Mouse (Mus musculus) kidney, postnatal 25 days (tissue): ENCODE results near the gene Adamts8.

Source experiments
- DNase-seq, 2 experiments: peaks; one replicate each; pipeline ENCODE4 v3.0.0; 2021; ENCODE audit warnings: mixed read lengths in 2 of 2

Adamts8 gene

DNA sequence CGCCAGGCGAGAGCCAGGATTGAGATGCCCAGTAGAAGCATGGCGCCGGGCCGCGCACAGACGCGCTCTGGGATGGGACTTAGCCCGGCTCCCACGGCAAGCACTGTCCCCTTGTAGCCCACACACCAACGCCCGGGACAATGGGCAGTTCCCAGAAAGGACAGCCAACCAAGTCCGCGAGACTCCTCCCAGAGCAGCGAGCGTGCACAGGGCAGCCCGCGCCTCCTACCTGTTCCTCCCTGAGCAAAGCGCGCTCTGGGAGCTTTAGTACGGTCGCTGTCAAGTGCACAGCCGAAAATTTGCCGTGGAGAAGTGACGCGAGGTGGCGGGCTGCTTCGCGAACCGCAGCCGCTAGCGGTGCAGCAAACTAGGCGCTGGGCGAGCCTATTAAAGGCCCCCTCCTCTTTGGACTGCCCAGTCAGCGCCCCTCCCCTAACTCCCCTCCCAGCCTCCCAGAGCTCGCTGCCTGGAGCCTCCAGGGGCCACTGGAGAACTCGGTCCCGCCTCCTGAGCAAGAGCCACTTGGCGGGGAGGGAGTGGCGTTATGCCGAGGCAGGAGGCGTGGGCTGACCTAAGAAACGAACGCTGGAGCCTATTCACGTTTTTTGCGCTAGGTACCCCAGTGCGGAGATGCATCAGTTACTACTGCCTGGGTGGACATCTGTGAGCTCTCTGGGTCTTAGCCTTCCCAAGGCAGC lies 20.0 kb upstream of the Adamts8 start, which contains the start of gene Adamts15:
Gene Adamts15, minus strand, starts transcription at position 256 of the 698 bp plus-strand sequence.
- DNase-seq: peak; percentile 79 to 91

DNA sequence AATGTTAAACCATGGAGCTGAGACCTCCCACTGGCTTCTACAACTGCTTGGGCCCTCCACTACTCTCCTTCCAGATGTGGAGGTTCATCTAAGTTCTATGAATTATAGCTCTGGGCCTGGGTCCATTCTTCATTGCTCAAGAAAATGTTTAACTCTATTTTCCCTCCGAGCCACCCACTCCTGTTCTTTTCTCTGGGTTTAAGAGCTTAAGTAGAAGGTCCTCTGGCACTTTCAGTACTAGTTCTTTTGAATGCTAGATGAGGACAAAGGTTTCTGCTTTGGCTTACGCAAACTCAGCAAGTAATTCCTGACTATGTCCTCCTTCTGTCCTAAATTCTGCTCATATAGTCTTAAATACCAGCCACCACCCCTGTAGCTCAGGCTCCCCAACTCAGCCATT lies 13.6 kb upstream of the Adamts8 start:
- DNase-seq: no peak

DNA sequence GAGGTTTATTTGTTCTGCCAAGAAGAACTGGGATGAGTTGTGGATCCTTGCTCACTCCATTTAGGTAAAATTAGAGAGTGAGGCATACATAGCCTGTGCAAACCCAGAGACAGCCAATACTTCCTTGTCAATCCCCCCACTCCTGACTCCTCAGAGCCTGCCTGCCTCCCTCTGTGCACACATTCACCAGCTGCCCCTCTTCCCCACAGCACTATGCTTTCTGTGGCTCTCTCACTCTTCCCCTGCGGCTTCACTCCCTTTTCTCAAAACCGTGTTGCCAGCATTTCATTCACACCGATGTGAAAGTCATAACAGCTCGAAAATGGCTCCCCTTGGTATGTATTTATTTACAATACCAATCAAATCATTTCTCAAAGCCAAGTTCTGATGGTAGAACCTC lies 10.0 kb upstream of the Adamts8 start:
- DNase-seq: no peak

DNA sequence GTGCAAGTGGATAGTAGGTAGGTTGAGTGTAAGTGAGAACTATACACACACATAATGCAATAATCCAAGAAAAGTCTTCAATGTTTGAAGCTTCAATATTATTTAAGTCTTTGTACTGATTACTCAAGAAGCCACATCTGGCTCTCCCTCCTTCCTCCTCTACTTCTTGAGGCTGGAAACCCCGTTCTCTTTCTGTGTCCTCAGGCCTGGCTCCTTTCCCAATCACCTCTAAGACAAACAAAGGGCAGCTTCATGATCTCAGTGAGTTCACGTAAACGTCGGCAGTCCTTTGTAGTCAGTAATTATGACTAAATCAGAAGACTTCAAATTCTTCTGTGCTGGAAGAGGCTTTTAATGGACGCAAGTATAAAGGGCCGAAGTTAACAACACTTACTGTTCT lies 7.5 kb upstream of the Adamts8 start:
- no peak for DNase-seq

DNA sequence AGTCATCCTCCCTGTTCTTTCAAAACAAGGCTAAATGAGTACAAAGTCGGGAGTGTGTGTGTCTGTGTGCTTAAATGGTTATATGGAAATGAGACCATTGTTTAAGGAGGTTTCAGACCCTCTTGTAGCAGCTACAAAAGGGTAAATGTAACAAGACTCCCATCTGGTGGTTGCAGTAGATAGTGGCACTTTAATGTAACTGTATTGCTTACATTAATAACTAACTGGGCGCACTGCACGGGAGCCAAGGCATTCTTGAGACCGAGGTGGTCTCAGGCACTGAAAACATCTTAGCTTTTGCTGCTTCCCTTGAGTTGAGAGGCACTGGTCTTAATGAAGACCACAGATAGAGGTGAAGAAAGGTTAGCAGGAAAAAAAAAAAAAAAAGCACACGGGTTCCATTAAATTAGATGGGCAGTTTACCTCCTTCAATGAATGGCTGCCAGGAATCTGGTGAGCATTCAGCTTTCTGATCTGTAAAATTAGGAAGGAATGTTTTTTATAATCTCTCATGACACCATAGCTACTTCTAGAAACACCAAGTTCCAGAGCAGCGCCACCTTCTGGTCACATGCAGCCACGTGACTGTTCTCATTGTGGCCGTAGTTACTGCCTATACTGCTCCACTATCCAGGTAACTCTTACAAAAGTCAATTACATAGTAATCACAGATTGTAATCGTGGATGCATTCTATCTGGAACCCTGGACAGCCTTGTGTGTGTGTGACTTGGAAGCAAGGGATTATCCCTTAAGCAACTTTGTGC lies 5.5 kb upstream of the Adamts8 start:
- DNase-seq: peak; percentile 67 to 81

DNA sequence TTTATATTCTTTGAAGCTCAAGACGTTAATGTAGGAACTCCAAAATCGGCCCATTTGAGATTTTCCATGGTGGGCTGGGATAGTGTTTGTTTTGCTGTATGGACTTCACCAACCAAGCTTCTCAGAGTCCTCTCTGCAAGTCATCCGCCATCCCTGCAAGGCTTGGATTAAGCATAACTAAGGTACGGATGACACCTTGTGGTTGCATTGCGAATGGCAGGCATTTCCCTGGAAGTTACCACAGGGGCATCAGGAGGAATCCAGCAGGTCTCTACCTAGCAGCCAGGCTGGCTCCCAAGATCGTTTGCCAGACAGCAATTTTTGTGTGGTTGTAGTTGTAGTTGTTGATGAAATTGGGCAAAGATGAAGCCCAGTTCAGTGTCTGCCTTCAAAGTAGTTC lies 2.0 kb upstream of the Adamts8 start:
- peak; percentile 84 to 95 for DNase-seq

DNA sequence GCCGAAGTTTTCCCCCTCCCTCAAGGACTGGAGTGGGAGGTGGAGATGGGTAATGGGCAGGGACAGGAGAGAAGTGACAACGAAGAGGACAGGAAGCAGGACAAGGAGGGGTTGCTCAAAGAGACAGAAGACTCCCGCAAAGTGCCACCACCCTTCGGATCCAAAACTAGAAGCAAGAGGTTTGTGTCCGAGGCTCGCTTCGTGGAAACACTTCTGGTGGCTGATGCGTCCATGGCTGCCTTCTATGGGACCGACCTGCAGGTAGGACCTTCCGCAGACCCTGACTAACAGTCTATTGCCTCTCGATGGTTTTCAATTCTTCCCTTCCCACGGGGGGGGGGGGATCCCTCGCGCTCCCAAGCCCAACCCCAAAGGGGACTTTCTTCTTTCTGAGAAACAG lies 979 bp downstream of the Adamts8 start:
- DNase-seq: no peak

DNA sequence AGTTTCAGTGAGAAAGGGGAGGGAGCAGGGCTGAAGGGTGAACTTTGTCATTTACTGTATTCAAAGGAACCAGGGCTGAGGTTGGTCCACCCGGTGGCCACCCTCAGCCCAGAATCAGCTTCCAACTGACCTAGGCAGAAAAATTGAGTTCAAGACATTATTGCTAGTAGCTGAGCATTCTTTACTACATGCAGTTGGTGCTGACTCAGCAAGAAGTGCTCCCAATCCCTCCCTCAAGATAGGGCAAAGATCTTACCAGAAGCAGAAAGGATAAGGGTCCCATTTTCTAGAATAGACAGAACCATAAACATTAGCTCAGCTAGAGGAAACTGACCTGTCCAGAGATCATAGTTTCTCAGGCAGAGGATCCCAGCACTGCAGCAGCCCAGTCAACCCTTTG lies 1.9 kb downstream of the Adamts8 start:
- DNase-seq: no peak

DNA sequence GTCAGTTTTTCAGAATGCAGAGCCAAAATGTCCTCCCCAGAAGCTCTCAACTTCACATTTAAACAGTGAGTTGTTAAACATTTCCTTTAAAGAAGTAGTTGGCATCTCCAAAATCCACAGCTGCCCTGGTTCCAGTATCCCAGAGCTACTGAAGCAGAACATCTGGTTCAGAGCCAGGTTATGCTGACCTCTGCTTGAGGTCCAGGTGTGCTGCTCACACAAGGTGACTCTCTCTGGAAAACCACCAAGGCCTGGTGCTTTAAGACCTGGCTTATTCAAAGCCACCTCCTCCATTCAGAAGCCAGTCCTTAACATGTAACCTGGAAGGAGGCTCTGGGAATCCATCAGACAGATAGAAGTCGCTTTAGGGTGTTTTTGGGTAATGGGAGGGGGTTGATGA lies 2.9 kb downstream of the Adamts8 start:
- DNase-seq: peak; percentile 50 to 66

DNA sequence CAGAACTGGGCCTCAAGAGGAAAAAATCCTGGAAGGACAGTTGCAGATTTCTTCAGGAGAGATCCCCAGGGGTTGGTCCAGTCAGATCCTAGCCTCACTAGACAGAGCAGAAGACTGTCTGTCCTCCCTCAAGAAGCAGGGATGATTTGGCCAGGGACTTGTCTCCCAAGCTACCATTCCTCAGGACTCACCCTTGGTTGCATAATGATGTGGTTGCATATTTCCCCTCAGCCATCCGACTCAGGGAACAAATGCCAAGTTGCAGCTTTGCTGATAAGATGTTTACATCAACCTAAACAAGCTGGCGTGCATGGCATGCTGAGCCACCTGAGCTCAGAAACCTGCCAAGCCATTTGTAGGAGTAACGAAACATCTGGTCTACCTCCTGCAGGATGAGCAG lies 7.1 kb downstream of the Adamts8 start:
- DNase-seq: no peak

DNA sequence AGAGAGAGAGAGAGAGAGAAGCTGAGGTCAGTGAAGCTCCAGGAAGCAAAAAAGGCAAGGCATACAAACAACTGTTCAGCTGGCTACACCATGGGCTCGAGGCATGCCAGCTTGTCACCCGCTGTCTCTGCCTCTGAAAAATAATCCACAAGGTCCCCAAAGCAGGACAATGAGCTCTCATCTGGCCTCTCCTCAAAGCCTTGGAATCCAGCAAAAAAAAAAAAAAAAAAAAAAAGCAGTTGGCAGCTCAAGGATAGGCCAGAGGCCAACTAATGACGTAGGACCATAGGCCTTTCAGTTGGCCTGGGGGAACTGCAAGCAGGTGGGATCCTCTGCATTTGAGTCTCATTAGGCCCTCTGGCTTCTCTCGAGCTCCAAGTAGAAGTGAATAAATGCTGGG lies 7.6 kb downstream of the Adamts8 start:
- no peak for DNase-seq

DNA sequence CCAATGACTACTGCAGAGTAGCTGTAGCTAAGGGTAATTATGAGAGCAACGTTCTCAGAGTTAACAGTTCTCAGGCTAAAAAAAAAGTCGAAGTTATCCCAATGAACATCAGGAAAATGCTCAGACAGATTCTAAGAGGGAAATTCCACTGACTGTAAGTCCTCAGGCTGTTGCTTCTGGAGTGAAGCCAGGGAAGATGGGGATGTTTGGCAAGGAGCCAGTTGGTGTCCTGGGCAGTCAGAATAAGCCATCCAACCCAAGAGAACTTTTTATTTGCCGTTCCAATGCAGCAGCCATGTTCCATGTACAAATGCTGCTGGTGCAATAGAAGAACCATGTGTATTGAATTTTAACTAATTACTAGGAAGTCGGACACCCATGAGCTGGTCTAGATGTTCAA lies 8.2 kb downstream of the Adamts8 start:
- DNase-seq: peak in 1 of 2 experiments; percentile 44

DNA sequence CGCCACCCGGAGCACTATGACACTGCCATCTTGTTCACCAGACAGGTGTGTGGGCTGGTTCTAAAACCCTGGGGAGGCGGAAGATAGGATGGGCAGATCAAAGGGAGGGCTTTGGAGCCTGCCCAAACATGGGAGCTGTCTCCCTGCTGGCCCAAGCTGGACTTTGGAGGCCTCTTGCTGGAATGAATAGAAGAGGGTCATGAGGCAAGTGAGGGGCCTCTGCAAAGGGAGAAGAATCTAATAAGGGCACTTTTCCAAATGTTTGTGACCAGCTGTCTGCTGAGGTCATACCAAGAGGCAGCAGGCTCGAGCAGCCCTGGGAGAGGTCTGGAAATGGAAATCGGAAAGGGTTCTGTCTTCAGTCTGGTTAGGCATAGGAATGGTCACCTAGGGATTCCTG lies 9.1 kb downstream of the Adamts8 start:
- no peak for DNase-seq

DNA sequence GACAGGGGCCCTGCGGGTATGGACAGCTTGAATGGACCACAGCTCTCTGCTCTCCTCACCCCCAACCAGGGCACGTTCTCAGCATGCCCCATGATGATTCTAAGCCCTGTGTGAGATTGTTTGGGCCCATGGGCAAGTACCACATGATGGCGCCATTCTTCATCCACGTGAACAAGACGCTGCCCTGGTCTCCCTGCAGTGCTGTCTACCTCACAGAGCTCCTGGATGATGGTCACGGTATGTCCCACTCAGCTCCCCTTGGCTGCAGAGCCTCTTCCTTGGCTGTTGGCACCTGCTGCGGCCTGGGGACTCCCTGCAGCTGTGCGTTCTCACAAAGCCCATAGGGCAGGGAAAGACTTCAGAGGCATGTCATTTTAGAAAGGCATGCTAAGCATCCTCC lies 10.9 kb downstream of the Adamts8 start:
- peak; percentile 42 to 55 for DNase-seq

DNA sequence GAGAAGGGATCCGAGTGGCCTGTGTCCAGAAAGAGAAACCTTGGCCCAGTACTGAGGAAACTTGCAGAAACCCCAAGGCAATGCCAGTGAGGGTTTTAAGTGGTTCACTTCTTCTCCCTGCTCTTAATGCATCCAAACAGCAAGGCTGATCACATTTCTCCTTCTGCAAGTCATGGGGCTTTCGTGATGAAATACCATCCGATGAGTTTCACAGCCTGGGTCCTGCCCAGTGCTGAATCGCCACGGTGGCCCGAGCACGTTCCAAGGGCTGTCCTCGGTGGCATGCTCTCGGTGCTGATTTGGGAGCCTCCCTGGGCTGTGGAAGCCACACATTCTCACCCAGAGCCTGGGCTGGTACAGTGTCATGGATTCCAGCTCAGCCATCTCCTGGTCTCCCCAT lies 12.9 kb downstream of the Adamts8 start:
- no peak for DNase-seq

DNA sequence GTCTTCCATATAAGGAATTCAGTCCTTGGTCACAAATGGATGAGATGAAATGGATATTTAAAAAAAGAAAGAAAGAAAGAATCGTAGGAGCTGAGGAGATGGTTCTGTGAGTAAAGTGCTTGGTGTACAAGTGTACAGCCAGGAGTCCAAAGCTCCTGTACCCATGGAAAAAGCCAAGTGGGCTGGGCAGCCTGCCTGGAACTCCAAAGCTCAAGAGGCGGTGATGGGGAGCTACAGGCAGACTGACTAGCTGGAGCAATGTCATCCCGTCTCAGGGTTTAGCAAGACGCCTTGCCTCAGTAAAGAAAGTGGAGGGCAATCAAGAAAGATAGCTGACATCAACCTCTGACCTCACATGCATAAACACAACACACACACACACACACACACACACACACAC lies 21.4 kb downstream of the Adamts8 start:
- DNase-seq: no peak

DNA sequence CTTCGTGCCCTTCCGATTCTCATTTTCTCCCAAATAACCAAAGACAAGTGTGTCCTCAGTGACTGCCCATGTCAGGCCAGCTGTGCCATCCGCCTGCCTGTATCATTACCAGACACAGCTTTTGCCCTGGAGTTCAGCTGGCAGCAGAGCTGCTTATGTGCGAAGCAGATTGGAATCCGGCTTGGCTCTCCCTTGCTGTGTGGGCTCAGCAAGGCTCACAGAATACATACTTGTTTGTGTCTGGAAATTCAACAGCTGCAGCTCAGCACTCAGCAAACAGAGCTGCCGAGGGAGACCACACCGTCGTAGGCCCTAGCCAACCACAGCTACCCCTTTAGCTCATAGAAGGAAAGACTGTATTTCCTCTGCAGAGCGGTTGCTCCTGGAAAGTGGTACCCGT lies 22.3 kb downstream of the Adamts8 start:
- no peak for DNase-seq

DNA sequence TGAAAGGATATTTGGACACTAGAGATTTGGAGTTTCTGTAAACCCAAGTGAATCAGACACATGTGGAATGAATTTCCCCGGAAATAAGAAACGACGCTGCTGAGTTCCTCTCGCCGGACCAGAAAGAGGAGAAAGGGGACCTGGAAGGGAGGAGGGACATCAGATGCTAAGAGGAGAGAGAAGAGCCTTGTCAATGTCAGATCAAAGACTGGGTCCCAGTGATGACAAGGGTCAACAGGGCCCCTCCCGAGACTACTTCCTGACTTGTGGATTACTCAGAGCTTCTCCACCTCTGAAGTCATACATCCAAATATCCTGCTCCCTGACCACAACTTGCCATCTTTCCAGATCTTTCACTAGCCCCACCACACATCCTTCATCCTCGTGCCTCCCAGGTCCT lies 24.5 kb downstream of the Adamts8 start:
- no peak for DNase-seq

DNA sequence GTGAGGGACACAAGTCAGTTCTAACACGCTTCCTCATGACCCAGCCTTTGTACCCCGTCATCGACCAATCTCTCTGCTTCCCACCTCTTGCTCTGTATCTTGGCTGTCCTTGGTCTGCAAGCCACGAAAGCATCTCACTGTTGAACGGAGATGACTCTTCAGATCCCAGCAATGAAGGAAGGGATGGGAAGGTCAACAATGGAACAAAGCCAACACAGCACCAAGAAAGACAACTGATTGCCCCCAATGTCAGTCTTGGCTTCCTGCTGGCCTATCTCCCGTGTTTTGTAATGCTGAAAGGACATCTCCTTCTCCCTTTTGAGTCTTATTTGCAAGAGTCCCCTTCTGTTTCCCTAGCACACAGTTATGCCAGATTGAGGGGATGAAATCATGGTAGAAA lies 25.8 kb downstream of the Adamts8 start:
- DNase-seq: no peak

DNA sequence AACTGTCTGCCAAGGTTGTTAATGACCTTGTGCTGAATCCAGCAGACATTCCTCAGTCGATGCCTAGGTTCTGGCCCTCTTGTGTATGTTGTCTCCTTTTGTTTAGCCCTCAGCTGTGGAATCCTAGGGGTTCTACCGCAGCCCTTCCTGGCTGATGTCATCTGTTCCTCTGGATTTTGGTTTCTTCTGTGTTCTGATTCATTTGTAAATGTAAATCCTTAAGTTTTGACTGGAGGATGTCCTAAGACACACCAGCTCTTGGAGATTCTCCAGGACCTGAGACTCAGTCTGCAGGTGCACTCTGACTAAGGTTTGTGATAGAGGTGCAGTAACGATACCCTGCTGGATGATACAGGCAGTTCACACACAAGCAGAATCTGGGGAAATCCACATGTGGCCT lies 27.6 kb downstream of the Adamts8 start:
- no peak for DNase-seq

DNA sequence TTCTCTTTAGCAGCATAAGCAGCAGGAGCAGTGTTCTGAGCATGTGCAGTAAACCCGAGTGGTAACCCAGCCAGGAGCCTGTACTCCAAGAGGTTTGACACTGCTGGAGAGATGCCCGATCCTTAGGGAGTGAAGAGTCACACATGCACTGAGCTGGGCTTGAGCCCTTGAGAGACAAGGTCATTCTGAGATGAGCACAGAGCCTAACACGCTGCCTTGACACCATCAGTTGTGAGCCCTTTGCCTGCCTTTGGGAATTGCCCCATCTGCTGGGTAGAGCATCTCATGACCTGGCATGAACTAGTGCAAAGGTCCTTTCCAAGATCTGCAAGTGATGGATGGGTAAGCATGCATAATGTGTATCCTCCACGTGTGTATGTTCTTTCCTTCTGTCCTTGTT lies 29.6 kb downstream of the Adamts8 start:
- DNase-seq: no peak

DNA sequence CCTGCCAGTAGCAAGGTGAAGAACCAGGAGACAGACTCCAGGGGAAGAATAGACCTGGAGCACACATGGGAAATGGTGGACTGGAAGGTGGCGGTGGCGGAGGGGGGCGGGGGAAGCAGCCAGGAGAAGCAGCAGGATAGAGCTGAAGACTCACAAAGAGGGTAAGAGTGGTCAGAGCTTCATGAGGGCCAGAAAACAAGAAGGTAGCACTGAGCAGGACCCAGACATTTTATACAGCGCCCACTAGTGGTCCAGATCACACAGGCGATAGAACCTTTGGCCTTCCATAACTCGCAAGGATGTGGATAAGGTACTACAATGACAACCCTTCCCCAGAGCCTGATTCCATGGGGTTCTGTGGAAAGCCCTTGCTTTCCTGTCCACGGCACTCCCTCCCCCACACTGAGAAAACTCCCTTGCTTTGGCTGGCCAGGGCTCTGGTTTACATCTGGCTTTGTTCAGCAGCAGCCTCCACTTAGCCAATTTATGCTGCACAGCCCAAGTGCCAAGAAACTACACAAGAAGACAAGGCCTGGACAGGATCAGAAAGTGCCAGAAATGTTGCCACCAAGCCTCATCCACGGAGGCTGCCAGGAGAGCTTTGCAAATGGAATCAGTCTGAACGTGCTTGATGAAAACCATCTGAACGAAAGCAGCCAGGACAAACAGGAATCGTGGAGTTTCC lies 34.1 kb downstream of the Adamts8 start:
- no peak for DNase-seq

DNA sequence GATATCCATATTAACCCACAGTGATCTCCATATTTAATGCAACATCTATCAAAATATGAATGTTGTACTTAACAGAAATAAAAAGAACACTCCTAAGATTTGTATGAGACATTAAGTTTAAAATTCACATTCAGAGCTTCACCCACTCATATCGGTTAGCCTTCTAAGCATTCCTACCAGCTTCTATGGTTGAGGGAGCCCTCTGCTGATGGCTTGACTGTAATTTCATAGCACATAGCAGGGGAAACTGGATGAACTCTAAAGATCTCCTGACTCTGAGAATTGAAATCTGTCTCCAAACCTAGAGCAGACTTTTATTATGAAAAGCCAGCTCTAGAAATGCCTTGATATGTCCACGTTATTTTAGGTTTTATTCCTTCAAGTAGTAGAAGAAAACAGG lies 38.1 kb downstream of the Adamts8 start:
- no peak for DNase-seq

DNA sequence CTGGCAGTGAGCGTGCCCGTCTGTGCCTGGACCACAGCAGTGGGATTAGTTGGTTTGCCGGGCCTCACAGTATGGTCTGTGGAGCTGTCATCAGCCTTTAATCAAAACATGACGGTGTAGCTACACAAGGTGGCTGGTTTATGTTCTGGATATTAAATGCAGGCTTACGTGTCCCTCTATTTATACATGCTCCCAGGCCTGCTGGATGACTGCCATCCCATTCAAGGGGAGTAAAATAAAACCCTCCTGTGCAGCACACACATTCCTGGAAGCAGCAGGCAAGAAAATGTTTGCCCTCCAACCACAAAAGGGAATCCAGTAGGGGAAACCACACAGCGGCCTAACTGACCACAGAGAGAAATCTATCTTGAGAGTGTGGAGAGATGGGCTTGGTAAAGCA lies 43.4 kb downstream of the Adamts8 start:
- DNase-seq: no peak
